Mouse (Mus musculus): ENCODE data around the gene Slc30a5.
"Not testable (repeated sequence)": the region's sequence is repeated elsewhere in the genome, so short reads cannot be mapped to it uniquely, and the experiment has no call there.

Slc30a5 gene

GRCm38 (mm10) chr13:100841741-100842140, 8.5 kb upstream of the Slc30a5 start:
- DNase-seq (ENCODE audit: low spot score in 2 of 2) = no peak

GRCm38 (mm10) chr13:100834777-100835176, 1.6 kb upstream of the Slc30a5 start:
- no peak for DNase-seq (ENCODE audit: low spot score in 2 of 2)

- DNase-seq (ENCODE audit: low spot score in 2 of 2) = no peak
These were observed 394 bp upstream of the Slc30a5 start for GRCm38 (mm10) chr13:100833640-100834002.

GRCm38 (mm10) chr13:100832188-100832587, 1.0 kb downstream of the Slc30a5 start:
- DNase-seq (ENCODE audit: low spot score in 2 of 2) = no peak

- DNase-seq (ENCODE audit: low spot score in 2 of 2) = no peak
These were observed 2.1 kb downstream of the Slc30a5 start for GRCm38 (mm10) chr13:100831123-100831522.

- no peak for DNase-seq (ENCODE audit: low spot score in 2 of 2)
These were observed 7.4 kb downstream of the Slc30a5 start for GRCm38 (mm10) chr13:100825627-100826410.

- no peak for DNase-seq (ENCODE audit: low spot score in 2 of 2)
These were observed 8.3 kb downstream of the Slc30a5 start for GRCm38 (mm10) chr13:100824916-100825315.

GRCm38 (mm10) chr13:100824306-100824705, 8.9 kb downstream of the Slc30a5 start:
- no peak for DNase-seq (ENCODE audit: low spot score in 2 of 2)

- DNase-seq (ENCODE audit: low spot score in 2 of 2) = no peak
These were observed 9.4 kb downstream of the Slc30a5 start for GRCm38 (mm10) chr13:100823863-100824262.

- no peak for DNase-seq (ENCODE audit: low spot score in 2 of 2)
These were observed 18.8 kb downstream of the Slc30a5 start for GRCm38 (mm10) chr13:100814451-100814850.

GRCm38 (mm10) chr13:100805776-100806175, 27.5 kb downstream of the Slc30a5 start:
- DNase-seq (ENCODE audit: low spot score in 2 of 2) = no peak

GRCm38 (mm10) chr13:100797171-100797570, 36.1 kb downstream of the Slc30a5 start:
- DNase-seq (ENCODE audit: low spot score in 2 of 2) = no peak

GRCm38 (mm10) chr13:100789083-100789482, 44.1 kb downstream of the Slc30a5 start:
- DNase-seq (ENCODE audit: low spot score in 2 of 2) = no peak

- not testable (repeated sequence) for DNase-seq (ENCODE audit: low spot score in 2 of 2)
These were observed 45.2 kb downstream of the Slc30a5 start for GRCm38 (mm10) chr13:100788057-100788456.

- DNase-seq (ENCODE audit: low spot score in 2 of 2) = no peak
These were observed 45.8 kb downstream of the Slc30a5 start for GRCm38 (mm10) chr13:100787316-100788010.

GRCm38 (mm10) chr13:100786414-100786867, 46.8 kb downstream of the Slc30a5 start, which contains the start of gene Ccnb1:
Gene Ccnb1 (minus strand): TSS chr13:100786570.
- peak; percentile 77 to 89 for DNase-seq (ENCODE audit: low spot score in 2 of 2)

GRCm38 (mm10) chr13:100785806-100786413, 47.3 kb downstream of the Slc30a5 start:
- no peak for DNase-seq (ENCODE audit: low spot score in 2 of 2)

GRCm38 (mm10) chr13:100777491-100777890, 55.7 kb downstream of the Slc30a5 start:
- no peak for DNase-seq (ENCODE audit: low spot score in 2 of 2)

GRCm38 (mm10) chr13:100776710-100777109, 56.5 kb downstream of the Slc30a5 start:
- DNase-seq (ENCODE audit: low spot score in 2 of 2) = no peak

GRCm38 (mm10) chr13:100776056-100776419, 57.2 kb downstream of the Slc30a5 start:
- no peak for DNase-seq (ENCODE audit: low spot score in 2 of 2)

- peak; percentile 72 to 77 for DNase-seq (ENCODE audit: low spot score in 2 of 2)
These were observed 57.8 kb downstream of the Slc30a5 start, which contains the start of gene Cenph for GRCm38 (mm10) chr13:100775252-100776055. Gene Cenph (minus strand): TSS chr13:100775899.

GRCm38 (mm10) chr13:100774704-100775103, 58.5 kb downstream of the Slc30a5 start:
- no peak for DNase-seq (ENCODE audit: low spot score in 2 of 2)

All from frontal cortex, postnatal 10 days (tissue).